Mouse (Mus musculus): Measurements from ENCODE around the gene Fam50b. TPM values are rescaled to one million over a fixed set of nuclear protein-coding genes. Genes with fewer than 3 reads are reported as not detected.

The Fam50b gene
- polyA plus RNA-seq, 1 experiment: not detected

DNA sequence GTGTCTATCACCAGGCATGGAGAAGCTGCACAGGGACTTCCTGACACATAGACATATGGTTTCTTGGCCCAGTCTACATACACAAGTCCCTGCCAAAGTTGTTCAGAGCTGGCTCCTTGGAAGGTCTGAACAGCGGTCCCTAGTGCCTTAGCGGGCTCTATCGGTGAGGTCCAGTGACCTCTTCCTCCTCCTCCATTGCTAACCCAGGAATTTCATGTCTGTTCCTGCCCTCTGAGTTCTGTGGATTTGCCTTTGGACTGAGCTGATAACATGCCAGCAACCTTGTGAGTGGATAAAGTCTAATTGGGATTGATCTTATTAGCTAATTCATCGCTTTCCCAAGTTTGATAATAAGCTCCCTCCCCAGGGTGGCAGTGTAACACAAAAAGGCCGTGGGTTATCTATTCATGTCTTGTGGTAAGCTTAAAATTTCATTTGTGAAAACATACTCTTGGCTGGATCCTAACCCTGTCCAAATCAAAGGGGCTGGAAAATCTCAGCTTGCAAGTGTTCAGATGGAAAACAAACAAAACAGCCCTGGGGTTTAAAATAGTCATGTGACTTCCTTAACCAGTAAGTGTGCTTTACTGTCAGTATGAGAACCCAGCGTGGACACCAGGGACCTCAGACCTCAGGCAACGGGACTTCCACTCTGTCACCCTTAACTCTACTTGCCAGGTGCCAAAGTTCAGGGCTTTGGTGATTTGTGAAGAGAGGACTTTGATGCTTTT lies 3.5 kb downstream of the Fam50b start:
- Histone ChIP-seq H3K27me3 (ENCODE audit: control insufficient read depth, insufficient read depth, low read length) (no peaks in the 10 kb centered on the region), H3K4me1 (ENCODE audit: control insufficient read depth, insufficient read depth, insufficient read length, low read length) (peaks cover 20% of the 10 kb centered on the region; the same call in 1 of the 2 replicates), H3K36me3 (ENCODE audit: control insufficient read depth, insufficient read depth, low read length) (no peaks in the 10 kb centered on the region), H3K27ac (ENCODE audit: insufficient read depth, low read depth, low read length) (peak overlapping the region; percentile 83), H3K4me3 (ENCODE audit: low read depth, low read length) (no peak overlapping the region)
- WGBS: 19% methylated on average over 7 of the region's 7 CpGs
- TF ChIP-seq POLR2A (IDR thresholded peaks at IDR 0.05; ENCODE audit: low read depth, low read length) (no peak), CTCF (IDR thresholded peaks at IDR 0.05; ENCODE audit: extremely low read depth, insufficient read length, insufficient replicate concordance, low read depth, low read length) (no peak)

DNA sequence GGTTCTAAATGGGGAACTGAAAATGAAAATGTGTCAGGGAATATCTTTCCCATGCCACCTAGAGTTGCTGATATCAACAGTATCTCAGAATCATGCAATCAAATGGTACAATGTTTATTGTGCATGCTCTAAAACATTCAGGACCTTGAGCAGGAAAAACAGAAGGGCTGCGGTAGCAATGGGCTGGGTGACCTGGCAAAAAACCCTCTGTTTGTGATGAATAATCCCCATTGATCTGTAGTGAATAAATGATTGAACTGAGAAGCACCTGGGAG lies 4.0 kb downstream of the Fam50b start:
- Histone ChIP-seq H3K36me3 (ENCODE audit: control insufficient read depth, insufficient read depth, low read length) (no peaks in the 10 kb centered on the region), H3K27me3 (ENCODE audit: control insufficient read depth, insufficient read depth, low read length) (no peaks in the 10 kb centered on the region), H3K27ac (ENCODE audit: insufficient read depth, low read depth, low read length) (peak overlapping the region; percentile 49; the same call in 1 of the 2 replicates), H3K4me3 (ENCODE audit: low read depth, low read length) (no peak overlapping the region), H3K4me1 (ENCODE audit: control insufficient read depth, insufficient read depth, insufficient read length, low read length) (peaks cover 20% of the 10 kb centered on the region; the same call in 1 of the 2 replicates)
- WGBS: 23% methylated on average over 1 of the region's 1 CpGs
- TF ChIP-seq CTCF (IDR thresholded peaks at IDR 0.05; ENCODE audit: extremely low read depth, insufficient read length, insufficient replicate concordance, low read depth, low read length): no peak
- no peak for TF ChIP-seq POLR2A (IDR thresholded peaks at IDR 0.05; ENCODE audit: low read depth, low read length)

DNA sequence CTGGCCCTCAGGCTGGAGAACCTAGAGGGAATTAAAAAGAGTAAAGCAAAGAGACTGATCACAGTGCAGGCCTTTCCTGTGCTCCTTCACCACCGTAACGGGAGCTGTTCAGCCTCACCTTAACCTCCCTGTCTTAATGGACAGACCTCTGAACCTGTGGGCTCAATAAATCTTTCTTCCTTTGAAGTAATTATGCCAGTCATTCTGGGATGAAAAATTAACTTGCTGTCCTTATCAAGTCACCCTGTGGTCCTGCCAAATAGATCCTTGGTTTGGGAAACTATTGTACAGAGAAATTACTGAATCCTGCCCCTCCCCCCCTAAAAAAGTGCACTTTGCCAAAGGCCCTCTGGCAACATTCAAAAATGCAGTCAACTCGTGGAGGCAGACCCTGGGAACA lies 4.4 kb downstream of the Fam50b start:
- Histone ChIP-seq H3K4me3 (ENCODE audit: low read depth, low read length) (no peak overlapping the region), H3K36me3 (ENCODE audit: control insufficient read depth, insufficient read depth, low read length) (no peaks in the 10 kb centered on the region), H3K27ac (ENCODE audit: insufficient read depth, low read depth, low read length) (peak overlapping the region; percentile 73), H3K4me1 (ENCODE audit: control insufficient read depth, insufficient read depth, insufficient read length, low read length) (peaks cover 20% of the 10 kb centered on the region; the same call in 1 of the 2 replicates), H3K27me3 (ENCODE audit: control insufficient read depth, insufficient read depth, low read length) (no peaks in the 10 kb centered on the region)
- 27% methylated on average over 3 of the region's 3 CpGs for WGBS
- TF ChIP-seq CTCF (IDR thresholded peaks at IDR 0.05; ENCODE audit: extremely low read depth, insufficient read length, insufficient replicate concordance, low read depth, low read length) (no peak), POLR2A (IDR thresholded peaks at IDR 0.05; ENCODE audit: low read depth, low read length) (no peak)

DNA sequence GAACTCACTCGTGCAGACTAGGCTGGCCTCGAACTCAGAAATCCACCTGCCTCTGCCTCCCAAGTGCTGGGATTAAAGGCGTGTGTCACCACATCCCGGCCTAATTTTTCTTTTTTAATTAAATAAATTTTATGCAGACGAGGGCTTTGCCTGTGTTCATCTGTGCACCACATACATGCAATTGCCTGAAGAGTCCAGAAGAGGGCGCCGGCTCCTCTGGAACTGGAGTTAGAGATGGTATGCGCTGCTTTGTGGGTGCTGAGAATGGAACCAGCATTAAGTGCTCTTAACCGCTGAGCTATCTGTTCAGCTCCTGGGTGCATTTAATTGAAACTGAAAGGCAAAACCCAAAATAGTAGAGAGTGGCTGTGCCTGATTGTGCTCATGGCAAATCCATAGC lies 6.6 kb downstream of the Fam50b start:
- H3K27ac ChIP-seq (ENCODE audit: insufficient read depth, low read depth, low read length): no peak overlapping the region
- TF ChIP-seq CTCF (IDR thresholded peaks at IDR 0.05; ENCODE audit: extremely low read depth, insufficient read length, insufficient replicate concordance, low read depth, low read length) (peak; percentile 65; the same call in 1 of the 2 replicates), POLR2A (IDR thresholded peaks at IDR 0.05; ENCODE audit: low read depth, low read length) (no peak)
- no peaks in the 10 kb centered on the region for H3K27me3 ChIP-seq (ENCODE audit: control insufficient read depth, insufficient read depth, low read length)
- H3K4me3 ChIP-seq (ENCODE audit: low read depth, low read length): no peak overlapping the region
- peaks cover 15% of the 10 kb centered on the region; the same call in 1 of the 2 replicates for H3K4me1 ChIP-seq (ENCODE audit: control insufficient read depth, insufficient read depth, insufficient read length, low read length)
- WGBS: 91% methylated on average over 9 of the region's 9 CpGs
- H3K36me3 ChIP-seq (ENCODE audit: control insufficient read depth, insufficient read depth, low read length): no peaks in the 10 kb centered on the region

DNA sequence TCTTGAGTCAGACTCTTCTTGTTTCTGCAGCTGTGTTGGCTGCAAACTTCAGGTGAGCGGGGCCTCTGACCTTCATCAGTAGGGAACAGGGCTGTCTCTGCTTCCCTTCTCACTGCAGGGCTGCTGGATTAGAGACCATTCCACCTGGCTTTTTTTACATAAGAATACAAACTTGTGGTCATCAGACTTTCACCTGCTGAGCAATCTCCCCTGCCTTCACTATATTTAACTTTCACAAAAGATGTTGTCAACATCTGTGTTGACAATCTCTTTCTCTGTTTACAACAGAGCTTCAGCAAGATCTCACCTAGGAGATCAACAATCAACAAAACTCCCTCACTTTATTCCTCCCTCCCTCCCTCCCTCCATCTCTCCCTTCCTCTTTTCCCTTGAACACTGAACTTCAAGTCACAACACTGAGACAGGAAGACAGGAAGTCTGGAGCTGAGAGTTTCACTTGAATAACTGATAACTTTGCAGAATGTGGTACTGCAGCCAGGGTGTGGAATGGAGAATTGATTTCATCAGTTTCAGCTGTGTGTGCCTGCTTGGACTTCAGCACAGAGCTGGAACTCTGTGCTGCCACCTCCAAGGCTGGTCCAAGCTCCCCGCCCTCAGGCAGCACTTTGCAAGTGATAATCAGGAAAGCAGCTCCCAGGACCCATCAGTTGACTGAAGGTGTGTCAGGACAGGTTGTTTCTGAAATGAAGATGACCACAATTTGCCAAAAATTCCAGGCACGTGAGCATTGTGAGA lies 7.3 kb downstream of the Fam50b start:
- Histone ChIP-seq H3K27ac (ENCODE audit: insufficient read depth, low read depth, low read length) (peak overlapping the region; percentile 4; the same call in 1 of the 2 replicates), H3K4me1 (ENCODE audit: control insufficient read depth, insufficient read depth, insufficient read length, low read length) (peaks cover 15% of the 10 kb centered on the region; the same call in 1 of the 2 replicates), H3K27me3 (ENCODE audit: control insufficient read depth, insufficient read depth, low read length) (no peaks in the 10 kb centered on the region), H3K4me3 (ENCODE audit: low read depth, low read length) (no peak overlapping the region), H3K36me3 (ENCODE audit: control insufficient read depth, insufficient read depth, low read length) (no peaks in the 10 kb centered on the region)
- WGBS: 49% methylated on average over 3 of the region's 3 CpGs
- TF ChIP-seq CTCF (IDR thresholded peaks at IDR 0.05; ENCODE audit: extremely low read depth, insufficient read length, insufficient replicate concordance, low read depth, low read length): no peak
- TF ChIP-seq POLR2A (IDR thresholded peaks at IDR 0.05; ENCODE audit: low read depth, low read length): no peak

DNA sequence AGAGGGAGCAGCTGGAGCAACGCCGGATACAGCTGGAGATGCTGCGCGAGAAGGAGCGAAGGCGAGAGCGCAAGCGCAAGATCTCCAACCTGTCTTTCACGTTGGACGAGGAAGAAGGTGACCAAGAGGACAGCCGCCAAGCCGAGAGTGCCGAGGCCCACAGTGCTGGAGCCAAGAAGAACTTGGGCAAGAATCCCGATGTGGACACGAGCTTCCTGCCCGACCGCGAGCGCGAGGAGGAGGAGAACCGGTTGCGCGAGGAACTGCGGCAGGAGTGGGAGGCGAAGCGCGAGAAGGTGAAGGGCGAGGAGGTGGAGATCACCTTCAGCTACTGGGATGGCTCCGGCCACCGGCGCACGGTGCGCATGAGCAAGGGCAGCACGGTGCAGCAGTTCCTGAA lies 12.2 kb downstream of the Fam50b start:
- Histone ChIP-seq H3K36me3 (ENCODE audit: control insufficient read depth, insufficient read depth, low read length) (no peaks in the 10 kb centered on the region), H3K27ac (ENCODE audit: insufficient read depth, low read depth, low read length) (no peak overlapping the region), H3K27me3 (ENCODE audit: control insufficient read depth, insufficient read depth, low read length) (no peaks in the 10 kb centered on the region), H3K4me1 (ENCODE audit: control insufficient read depth, insufficient read depth, insufficient read length, low read length) (peaks cover under 1% of the 10 kb centered on the region; the same call in 1 of the 2 replicates), H3K4me3 (ENCODE audit: low read depth, low read length) (no peak overlapping the region)
- TF ChIP-seq CTCF (IDR thresholded peaks at IDR 0.05; ENCODE audit: extremely low read depth, insufficient read length, insufficient replicate concordance, low read depth, low read length) (no peak), POLR2A (IDR thresholded peaks at IDR 0.05; ENCODE audit: low read depth, low read length) (no peak)
- 91% methylated on average over 34 of the region's 34 CpGs for WGBS

DNA sequence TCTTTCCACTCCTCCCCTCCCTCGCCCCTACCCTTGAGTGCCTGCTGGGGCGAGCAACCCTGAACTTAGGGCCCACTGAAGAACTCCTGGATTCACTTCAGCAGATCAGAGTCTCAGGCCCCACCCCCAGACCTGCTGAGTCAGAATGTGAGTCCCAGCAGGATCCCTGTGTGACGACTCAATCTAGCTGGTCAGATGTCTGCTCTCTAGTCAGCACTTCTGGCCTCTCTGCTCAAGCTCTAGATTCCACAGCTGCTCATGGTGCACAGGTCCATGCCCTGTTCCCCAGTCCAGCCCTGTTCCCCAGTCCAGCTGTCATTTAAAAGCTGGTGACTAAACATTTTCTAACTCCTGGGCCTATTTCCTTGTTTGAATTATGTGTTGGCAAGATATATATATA lies 13.9 kb downstream of the Fam50b start:
- TF ChIP-seq CTCF (IDR thresholded peaks at IDR 0.05; ENCODE audit: extremely low read depth, insufficient read length, insufficient replicate concordance, low read depth, low read length) (no peak), POLR2A (IDR thresholded peaks at IDR 0.05; ENCODE audit: low read depth, low read length) (no peak)
- H3K36me3 ChIP-seq (ENCODE audit: control insufficient read depth, insufficient read depth, low read length): no peaks in the 10 kb centered on the region
- H3K27me3 ChIP-seq (ENCODE audit: control insufficient read depth, insufficient read depth, low read length): no peaks in the 10 kb centered on the region
- H3K27ac ChIP-seq (ENCODE audit: insufficient read depth, low read depth, low read length): no peak overlapping the region
- no peaks in the 10 kb centered on the region for H3K4me1 ChIP-seq (ENCODE audit: control insufficient read depth, insufficient read depth, insufficient read length, low read length)
- no peak overlapping the region for H3K4me3 ChIP-seq (ENCODE audit: low read depth, low read length)
- 64% methylated on average over 3 of the region's 3 CpGs for WGBS
